Mouse (Mus musculus): Measurements from ENCODE around the gene Glb1l. TPM values are rescaled to one million over a fixed set of nuclear protein-coding genes. Genes with fewer than 3 reads are reported as not detected.

Glb1l gene
- polyA plus RNA-seq (2012; rRNA removed) (41.4 and 46.0 TPM in 2 replicates), polyA plus RNA-seq (2014; fragmentation: Nextera tagmentation; extraction: Ambion mirVana) (17.7 and 18.2 TPM in 2 replicates)

- Histone ChIP-seq H3K9ac (ENCODE audit: low read depth, low read length, severe bottlenecking) (peak within 1 kb of the TSS; percentile 82), H3K9me3 (ENCODE audit: control insufficient read depth, low read length) (no peaks in the 10 kb centered on the region), H3K4me2 (replicated peaks; ENCODE audit: low read depth, low read length, severe bottlenecking) (peak within 1 kb of the TSS; percentile 91), H3K27me3 (ENCODE audit: control insufficient read depth, insufficient read depth, low read length) (no peaks in the 10 kb centered on the region), H3K36me3 (ENCODE audit: control insufficient read depth, insufficient read depth, low read length) (peaks cover 31% of the 10 kb centered on the region), H3K4me3 (replicated peaks; ENCODE audit: low read length) (peak within 1 kb of the TSS; percentile 82), H3K4me1 (ENCODE audit: control insufficient read depth, insufficient read depth, low read length) (peaks cover 25% of the 10 kb centered on the region), H3K27ac (replicated peaks; ENCODE audit: low read depth, low read length) (peak within 1 kb of the TSS; percentile 15; the same call in 1 of the 2 replicates)
- 5% methylated on average over 42 of the region's 42 CpGs for WGBS
- TF ChIP-seq POLR2A (IDR thresholded peaks at IDR 0.05; ENCODE audit: borderline replicate concordance, extremely low read depth, insufficient read depth, insufficient read length), result peak; percentile 86; the same call in 1 of the 2 replicates
- peak; percentile 94 for ATAC-seq (ENCODE audit: low FRiP score, low read depth)
- peak; percentile 95 for DNase-seq (ENCODE audit: low spot score)
Observed at GRCm38 (mm10) chr1:75210136-75211087, at the start of gene Glb1l, which contains the start of gene Stk16. TSS of gene Glb1l (minus strand) at chr1:75210813. TSS of gene Stk16 (plus strand) at chr1:75210838.

GRCm38 (mm10) chr1:75255516-75256046 is 45.0 kb upstream of the Glb1l start:
- H3K9me3 ChIP-seq (ENCODE audit: control insufficient read depth, low read length), result no peaks in the 10 kb centered on the region
- H3K4me1 ChIP-seq (ENCODE audit: control insufficient read depth, insufficient read depth, low read length), result peaks cover 7% of the 10 kb centered on the region; the same call in 1 of the 2 replicates
- TF ChIP-seq POLR2A (IDR thresholded peaks at IDR 0.05; ENCODE audit: borderline replicate concordance, extremely low read depth, insufficient read depth, insufficient read length), result no peak
- no peak for ATAC-seq (ENCODE audit: low FRiP score, low read depth)
- no peak overlapping the region for H3K4me2 ChIP-seq (replicated peaks; ENCODE audit: low read depth, low read length, severe bottlenecking)
- no peaks in the 10 kb centered on the region for H3K36me3 ChIP-seq (ENCODE audit: control insufficient read depth, insufficient read depth, low read length)
- WGBS, result 68% methylated on average over 10 of the region's 10 CpGs
- no peak overlapping the region for H3K4me3 ChIP-seq (replicated peaks; ENCODE audit: low read length)
- no peak overlapping the region for H3K27ac ChIP-seq (replicated peaks; ENCODE audit: low read depth, low read length)
- H3K9ac ChIP-seq (ENCODE audit: low read depth, low read length, severe bottlenecking), result no peak overlapping the region
- no peak for DNase-seq (ENCODE audit: low spot score)
- no peaks in the 10 kb centered on the region for H3K27me3 ChIP-seq (ENCODE audit: control insufficient read depth, insufficient read depth, low read length)

- ATAC-seq (ENCODE audit: low FRiP score, low read depth) (no peak), DNase-seq (ENCODE audit: low spot score) (no peak)
- Histone ChIP-seq H3K4me1 (ENCODE audit: control insufficient read depth, insufficient read depth, low read length) (peaks cover 7% of the 10 kb centered on the region; the same call in 1 of the 2 replicates), H3K36me3 (ENCODE audit: control insufficient read depth, insufficient read depth, low read length) (no peaks in the 10 kb centered on the region), H3K9ac (ENCODE audit: low read depth, low read length, severe bottlenecking) (no peak overlapping the region), H3K9me3 (ENCODE audit: control insufficient read depth, low read length) (no peaks in the 10 kb centered on the region), H3K4me3 (replicated peaks; ENCODE audit: low read length) (no peak overlapping the region), H3K27ac (replicated peaks; ENCODE audit: low read depth, low read length) (no peak overlapping the region), H3K4me2 (replicated peaks; ENCODE audit: low read depth, low read length, severe bottlenecking) (no peak overlapping the region), H3K27me3 (ENCODE audit: control insufficient read depth, insufficient read depth, low read length) (no peaks in the 10 kb centered on the region)
- no peak for TF ChIP-seq POLR2A (IDR thresholded peaks at IDR 0.05; ENCODE audit: borderline replicate concordance, extremely low read depth, insufficient read depth, insufficient read length)
- 79% methylated on average over 8 of the region's 8 CpGs for WGBS
Observed at GRCm38 (mm10) chr1:75254625-75255013, 44.0 kb upstream of the Glb1l start.

- no peak for ATAC-seq (ENCODE audit: low FRiP score, low read depth)
- Histone ChIP-seq H3K4me3 (replicated peaks; ENCODE audit: low read length) (no peak overlapping the region), H3K27ac (replicated peaks; ENCODE audit: low read depth, low read length) (no peak overlapping the region), H3K27me3 (ENCODE audit: control insufficient read depth, insufficient read depth, low read length) (no peaks in the 10 kb centered on the region), H3K9ac (ENCODE audit: low read depth, low read length, severe bottlenecking) (no peak overlapping the region), H3K9me3 (ENCODE audit: control insufficient read depth, low read length) (no peaks in the 10 kb centered on the region), H3K4me2 (replicated peaks; ENCODE audit: low read depth, low read length, severe bottlenecking) (no peak overlapping the region), H3K36me3 (ENCODE audit: control insufficient read depth, insufficient read depth, low read length) (no peaks in the 10 kb centered on the region), H3K4me1 (ENCODE audit: control insufficient read depth, insufficient read depth, low read length) (peaks cover 7% of the 10 kb centered on the region; the same call in 1 of the 2 replicates)
- WGBS, result 63% methylated on average over 16 of the region's 16 CpGs
- no peak for TF ChIP-seq POLR2A (IDR thresholded peaks at IDR 0.05; ENCODE audit: borderline replicate concordance, extremely low read depth, insufficient read depth, insufficient read length)
- DNase-seq (ENCODE audit: low spot score), result peak; percentile 51
Observed at GRCm38 (mm10) chr1:75253849-75254624, 43.4 kb upstream of the Glb1l start.

GRCm38 (mm10) chr1:75253029-75253428 is 42.4 kb upstream of the Glb1l start:
- 83% methylated on average over 16 of the region's 16 CpGs for WGBS

More at GRCm38 (mm10) chr1:75253029-75253428, 42.4 kb upstream of the Glb1l start:
- Histone ChIP-seq H3K36me3 (ENCODE audit: control insufficient read depth, insufficient read depth, low read length) (no peaks in the 10 kb centered on the region), H3K4me2 (replicated peaks; ENCODE audit: low read depth, low read length, severe bottlenecking) (no peak overlapping the region), H3K27ac (replicated peaks; ENCODE audit: low read depth, low read length) (no peak overlapping the region), H3K27me3 (ENCODE audit: control insufficient read depth, insufficient read depth, low read length) (no peaks in the 10 kb centered on the region), H3K9ac (ENCODE audit: low read depth, low read length, severe bottlenecking) (no peak overlapping the region), H3K9me3 (ENCODE audit: control insufficient read depth, low read length) (no peaks in the 10 kb centered on the region), H3K4me1 (ENCODE audit: control insufficient read depth, insufficient read depth, low read length) (peaks cover 7% of the 10 kb centered on the region; the same call in 1 of the 2 replicates), H3K4me3 (replicated peaks; ENCODE audit: low read length) (no peak overlapping the region)
- no peak for TF ChIP-seq POLR2A (IDR thresholded peaks at IDR 0.05; ENCODE audit: borderline replicate concordance, extremely low read depth, insufficient read depth, insufficient read length)
- ATAC-seq (ENCODE audit: low FRiP score, low read depth) (no peak), DNase-seq (ENCODE audit: low spot score) (no peak)
